Mouse (Mus musculus): ENCODE results near the gene Oat.

DNA sequence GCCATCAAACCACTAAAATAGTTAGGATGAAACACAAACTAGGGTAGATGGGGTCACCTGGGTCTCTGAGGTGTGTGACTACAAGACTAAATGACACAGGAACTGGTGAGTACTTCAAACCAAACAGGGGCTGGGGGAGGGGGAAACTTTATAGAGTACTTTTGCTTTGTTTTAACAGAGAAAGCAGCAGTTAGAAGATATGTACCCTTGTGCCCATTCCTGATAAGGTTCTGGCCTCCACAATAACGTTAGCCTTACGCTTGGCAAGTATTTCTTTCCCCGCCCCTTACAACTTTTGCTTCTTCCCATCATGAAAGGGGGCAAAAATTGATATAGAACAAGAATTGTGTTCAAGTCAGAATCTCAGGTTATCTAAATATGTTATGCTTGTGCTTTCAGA lies 19.6 kb upstream of the Oat start:
- TF ChIP-seq MYOD1 (IDR thresholded peaks at IDR 0.05; ENCODE audit: control insufficient read depth, insufficient read length, low read depth) (no peak), CTCF (IDR thresholded peaks at IDR 0.05; ENCODE audit: control insufficient read depth, insufficient read depth, insufficient read length) (no peak)
